Mouse (Mus musculus) spleen, postnatal 36 days (tissue): ENCODE data around the gene Fgf18.

Source experiments
- DNase-seq, 2 experiments: peaks; one replicate each; pipeline ENCODE4 v3.0.0; 2022; ENCODE audit warnings: low spot score in 2 of 2, mixed read lengths in 1 of 2

Gene Fgf18

DNA sequence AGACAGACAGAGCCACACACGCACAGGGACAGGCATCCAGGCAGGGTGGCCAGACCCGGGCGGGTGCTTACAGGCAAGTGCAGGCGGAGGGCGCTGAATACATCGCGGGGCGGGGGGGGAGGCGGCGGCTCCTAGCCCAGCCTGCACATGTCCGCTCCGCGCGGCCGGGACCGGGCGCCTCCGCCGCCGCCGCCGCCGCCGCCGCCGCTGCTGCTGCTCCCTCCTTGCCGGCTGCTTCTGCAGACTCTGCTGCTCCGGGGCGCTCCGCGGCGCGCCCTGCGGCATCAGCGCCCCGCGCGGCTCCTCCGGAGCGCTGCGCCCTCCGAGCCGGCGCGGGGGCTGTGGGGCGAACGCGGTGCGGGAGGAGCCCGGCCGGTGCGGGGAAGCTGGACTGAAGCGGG, at the start of gene Fgf18:
Fgf18 (minus strand) TSS at position 230 of the 401 bp plus-strand sequence.
- DNase-seq, result no peak

DNA sequence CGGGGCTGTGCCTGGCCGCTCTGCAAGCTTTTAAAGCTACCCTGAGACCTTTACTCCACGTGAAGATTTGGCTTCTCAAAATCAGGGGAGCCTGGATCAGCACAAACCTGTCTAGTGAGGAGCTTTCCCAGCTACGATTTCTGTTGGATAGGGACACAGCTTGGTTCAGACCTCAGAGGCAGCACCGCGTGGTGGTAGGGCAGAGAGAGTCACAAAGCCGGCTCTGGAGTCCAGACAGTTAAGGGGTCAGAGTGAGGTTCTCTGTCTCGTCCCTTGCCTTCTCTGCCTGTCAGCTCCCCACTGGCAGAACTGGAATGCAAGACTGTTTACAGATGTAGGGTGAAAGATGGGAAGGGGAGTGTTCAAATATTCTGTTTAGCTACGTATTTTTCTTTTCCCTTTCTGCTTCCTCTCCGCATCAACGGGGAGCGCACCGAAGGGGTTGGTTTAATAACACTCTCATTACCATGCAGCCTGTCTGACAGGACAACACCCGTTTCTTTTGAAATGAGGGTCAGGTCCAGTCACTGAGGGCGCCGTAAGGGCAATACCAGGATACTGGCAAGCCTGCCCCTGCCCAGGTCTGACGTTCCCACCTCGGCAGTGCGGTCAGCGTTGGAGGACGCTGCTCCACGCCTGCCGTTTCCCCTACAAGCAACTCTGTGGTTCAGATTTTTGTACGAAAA, 49.4 kb upstream of the Fgf18 start:
- DNase-seq, result no peak

DNA sequence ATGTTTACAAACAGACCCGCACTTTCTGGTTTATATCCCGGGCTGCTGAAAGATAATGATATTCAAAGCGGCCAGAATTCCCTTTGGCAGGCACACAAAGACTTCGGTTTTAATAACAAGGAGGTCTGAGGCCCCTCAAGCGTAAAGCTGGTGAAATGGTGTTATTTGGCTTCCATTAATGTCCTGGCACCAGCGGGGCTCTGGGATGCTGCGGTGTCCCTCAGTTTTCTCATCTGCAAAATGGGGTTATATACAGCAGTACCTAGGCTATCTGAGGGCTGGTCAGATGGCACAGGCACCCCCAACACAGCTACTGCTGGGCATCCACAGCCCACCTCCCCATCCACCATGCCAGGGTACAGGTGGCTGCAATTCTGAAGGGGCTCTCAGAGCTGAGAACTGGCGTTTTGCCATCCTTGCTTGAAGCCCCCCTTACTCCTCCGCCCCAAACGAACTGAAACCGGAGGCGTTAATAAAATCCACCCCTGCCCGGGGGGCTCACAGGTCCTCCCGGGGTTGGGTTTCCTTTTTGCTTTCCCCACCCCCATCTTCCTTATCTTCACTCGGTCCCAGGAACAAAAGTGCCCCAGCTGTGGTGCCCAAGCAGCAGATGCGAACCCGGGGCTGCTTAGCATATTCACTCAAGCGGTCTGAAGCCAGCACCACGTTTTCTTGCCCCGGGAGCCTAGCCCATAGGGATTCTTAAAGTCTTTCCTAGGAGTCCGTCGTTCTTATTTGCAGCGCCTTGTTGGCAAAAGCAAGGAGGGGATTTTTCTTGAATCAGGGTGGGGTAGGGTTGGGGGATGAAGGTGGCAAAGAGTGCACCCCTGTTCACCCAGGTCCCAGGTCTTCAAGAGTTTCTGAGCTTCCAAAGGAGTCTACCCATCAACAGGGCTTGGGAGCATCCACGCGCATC, 48.6 kb upstream of the Fgf18 start:
- no peak for DNase-seq

DNA sequence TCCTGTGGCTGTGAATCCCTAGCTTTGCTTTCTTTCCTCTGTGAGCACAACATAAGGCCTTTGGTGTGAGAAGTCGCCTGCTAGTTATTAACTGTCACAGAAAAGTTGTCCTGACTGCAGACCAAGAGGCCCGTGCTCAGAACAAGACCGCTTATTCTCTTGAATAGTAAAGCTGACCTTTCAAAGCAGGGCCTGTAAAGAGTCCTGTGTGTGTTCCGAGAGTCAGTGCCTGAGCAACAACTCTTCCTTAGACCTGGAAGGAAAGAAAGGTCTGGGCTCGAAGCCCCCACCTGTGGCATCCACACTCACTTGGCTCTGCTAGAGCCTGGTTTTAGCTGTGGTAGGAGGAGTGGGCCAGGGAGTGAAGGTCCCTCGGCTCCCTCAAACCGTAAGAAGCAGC, 47.9 kb upstream of the Fgf18 start:
- no peak for DNase-seq

DNA sequence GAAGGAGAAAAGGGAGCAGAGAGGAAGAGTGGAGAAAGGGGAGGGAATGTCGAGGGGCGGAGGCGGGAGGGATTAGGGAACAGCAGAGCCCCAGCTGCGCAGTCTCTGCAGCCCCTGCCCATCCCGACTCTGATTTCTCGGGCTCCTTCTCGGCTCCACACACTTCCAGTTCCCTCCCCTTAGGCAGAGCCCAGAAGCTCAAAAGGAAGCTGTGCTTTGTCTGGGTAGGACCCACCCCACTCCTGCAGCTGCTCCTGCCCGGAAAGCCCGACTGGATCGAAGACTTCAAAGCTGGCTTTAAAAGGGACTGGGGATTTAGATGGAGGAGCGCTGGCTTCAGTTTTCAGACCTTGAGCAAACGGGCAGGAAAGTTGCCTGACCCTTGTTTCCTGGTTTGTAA, 46.5 kb upstream of the Fgf18 start:
- DNase-seq, result no peak

DNA sequence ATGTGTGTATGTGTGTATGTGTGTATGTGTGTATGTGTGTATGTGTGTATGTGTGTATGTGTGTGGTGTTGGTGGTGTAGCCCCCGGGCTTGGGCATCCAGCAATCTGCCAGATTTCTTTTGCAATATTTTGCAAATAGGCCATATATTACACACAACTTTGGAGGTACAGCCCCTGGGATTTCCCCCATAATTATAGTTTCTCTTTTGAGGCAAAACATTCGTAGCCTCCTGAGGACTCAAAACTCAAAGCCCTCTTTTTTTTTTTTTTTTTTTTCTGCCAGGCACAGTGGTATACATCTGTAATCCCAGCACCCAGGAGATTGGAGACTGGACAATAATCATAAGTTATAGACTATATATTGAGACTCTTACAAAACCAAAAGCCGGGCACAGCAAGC, 34.6 kb upstream of the Fgf18 start:
- DNase-seq, result no peak

DNA sequence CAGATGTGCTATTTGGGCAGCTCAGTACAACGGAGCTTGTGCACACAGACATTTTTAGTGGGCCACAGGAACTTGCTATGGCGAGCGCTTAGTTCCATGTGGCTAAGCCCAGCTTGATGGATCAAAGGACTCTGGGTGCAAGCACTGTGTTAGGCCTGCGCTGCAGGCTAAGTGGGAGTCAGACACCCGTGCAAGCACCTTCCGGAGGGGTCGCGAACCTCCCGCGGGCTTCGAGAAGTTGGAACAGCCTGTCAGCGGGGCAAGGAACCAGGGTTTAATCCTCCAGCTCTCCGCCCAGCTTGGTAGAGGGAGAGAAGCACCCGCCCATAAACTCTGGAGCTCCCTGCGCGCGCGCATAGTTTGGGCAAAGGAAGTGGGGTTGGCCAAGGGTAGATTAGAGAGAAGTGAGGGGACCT, 33.5 kb upstream of the Fgf18 start:
- no peak for DNase-seq

DNA sequence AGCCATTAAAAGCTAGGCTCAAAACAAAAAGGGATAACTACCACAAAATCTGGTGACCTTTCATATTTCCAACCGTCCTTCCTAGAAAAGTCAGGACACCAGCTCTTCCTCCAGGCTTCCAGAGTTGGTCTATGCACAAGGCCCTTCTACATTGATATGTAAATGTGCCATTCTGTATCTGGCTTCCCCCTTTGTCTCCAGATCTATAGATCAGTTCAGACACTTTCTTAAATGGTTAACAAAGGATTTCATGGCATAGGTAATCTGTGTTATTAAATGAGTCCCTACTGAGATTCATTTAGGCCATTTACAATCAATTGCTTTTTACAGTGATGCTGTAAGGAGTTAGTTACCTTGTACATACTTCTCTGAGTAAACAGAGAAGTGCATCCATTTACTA, 32.6 kb upstream of the Fgf18 start:
- DNase-seq, result no peak

DNA sequence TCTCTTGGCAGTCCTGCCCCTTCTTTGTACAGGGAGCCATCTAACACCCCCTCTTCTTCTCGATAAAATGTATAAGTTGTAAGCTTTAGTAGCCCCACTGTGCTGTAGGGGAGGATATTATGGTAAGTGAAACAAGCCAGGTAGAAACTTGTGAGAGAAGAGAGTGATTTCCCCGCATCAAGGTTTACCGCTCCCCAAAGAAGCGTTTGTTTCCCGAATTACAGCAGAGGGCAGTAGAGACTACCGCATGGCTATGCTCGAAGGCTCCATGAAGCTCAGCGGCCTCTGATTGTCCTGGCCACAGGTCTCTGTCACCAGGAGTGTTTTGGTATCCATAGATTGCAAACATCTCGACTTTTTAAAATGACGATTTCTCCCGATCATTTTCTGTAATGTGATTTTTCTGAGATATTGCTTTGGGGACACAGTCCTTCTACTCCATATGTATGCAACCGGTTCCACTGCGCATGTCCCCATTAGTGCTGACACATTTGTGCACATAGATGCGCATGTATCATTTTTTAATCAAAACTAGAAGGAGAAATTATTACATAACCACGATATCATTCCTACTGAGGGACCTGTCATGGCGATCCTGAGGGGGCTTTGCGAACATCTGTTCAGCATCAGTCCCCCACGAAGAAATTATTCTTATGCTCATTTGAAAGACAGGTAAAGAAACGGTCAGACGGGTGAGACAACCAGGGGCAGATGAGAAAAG, 29.5 kb upstream of the Fgf18 start:
- no peak for DNase-seq

DNA sequence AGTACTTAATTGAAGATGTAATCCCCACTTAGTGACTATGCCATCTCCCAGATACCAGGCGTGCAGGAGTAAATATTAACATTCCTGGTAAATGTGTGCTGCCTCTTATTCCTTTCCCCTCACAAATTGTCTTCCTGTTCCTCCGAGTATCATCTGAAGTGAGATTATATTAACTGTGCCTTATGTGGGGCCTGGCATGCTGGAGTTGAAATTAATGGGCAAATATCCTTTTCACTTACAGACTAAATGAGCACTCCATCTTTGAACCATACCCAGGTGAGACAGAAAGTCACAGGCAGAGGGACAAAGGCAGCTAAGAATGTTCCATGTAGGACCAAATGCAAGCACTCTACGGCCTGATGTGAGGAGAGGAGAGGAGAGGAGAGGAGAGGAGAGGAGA, 28.6 kb upstream of the Fgf18 start:
- DNase-seq, result no peak

DNA sequence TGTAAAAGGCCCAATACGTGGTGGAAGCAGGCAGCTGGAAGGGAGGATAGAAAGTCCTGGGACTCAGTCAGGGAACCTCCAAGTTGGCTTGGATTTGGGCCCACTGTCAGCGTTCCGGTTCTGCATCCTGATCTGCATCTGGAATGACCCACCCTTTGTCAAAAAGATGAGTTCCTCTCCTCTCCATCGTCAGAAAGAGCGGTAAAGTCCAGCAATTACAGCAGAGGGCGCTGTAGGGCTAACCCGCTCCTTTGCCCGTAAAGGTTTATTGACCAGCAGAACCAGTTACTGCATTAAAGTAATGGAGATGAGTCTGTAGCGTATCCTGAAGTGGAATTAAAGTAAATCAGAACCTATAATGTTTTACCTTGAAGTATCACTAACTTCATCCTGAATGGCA, 23.3 kb upstream of the Fgf18 start:
- peak; percentile 6 to 28 for DNase-seq

DNA sequence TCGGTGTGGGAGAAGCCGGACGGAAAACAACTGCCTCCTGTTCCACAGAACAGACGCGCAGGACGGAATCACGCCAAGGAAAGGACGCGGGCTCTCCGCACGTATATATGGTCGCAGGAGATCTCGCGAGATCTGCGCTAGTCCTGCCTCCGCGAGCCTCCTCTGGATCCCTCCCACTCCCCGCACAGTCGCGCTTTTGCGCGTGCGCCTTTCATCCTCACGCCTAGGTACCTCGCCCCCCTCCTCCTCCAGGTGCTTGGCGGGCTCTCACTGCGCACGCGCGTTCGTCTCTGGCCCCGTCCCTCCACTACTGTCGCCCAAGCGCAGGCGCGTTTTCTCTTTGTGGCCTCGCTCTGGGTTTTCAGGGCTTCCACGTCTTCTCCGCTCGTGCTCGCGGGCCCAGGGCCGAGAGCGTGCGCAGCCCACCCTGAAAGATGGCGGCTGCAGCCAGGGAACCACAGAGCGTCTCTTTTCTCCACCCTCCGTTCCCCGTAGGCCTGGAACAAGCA, 15.9 kb upstream of the Fgf18 start, which contains the start of gene Npm1:
Npm1 (minus strand) TSS at position 209 of the 509 bp plus-strand sequence.
- peak; percentile 99 for DNase-seq

DNA sequence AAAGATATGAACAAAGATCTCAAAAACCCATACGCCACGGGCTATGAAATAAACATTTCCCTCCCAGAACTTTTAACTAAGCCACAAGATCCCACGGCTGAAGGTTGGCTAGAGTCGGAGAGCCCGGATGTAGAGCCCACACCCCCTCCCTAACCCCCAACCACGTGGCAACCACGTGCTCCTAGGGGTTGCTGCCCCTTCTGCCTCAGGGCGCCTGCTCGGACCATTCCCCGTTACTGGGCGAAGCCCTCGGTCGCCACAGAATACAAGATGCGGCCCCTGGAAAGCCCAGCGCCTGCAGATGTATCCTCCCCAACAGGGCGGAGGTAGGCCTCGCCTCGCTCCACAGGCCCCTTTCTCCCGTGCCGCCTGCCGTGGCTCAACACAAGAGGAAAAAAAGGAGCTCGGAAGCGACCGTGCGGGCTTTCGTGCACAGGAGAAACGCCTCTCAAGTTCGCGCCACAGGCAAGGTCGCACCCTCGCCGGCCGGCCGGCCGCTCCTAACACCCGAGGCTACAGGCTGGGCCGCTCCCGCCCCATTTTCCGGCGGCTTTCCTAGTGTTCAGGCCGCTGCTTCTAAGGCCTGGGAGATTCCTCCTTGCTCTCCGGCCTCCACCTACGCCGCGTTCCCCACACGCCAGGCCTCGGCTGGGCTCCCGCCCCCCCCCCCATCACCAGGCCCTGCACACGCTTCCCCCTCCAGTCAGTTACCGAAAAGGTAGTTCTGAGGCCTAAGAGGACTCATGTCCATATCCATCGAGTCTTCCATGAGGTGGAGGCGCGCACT, 15.2 kb upstream of the Fgf18 start:
- DNase-seq, result peak; percentile 66

DNA sequence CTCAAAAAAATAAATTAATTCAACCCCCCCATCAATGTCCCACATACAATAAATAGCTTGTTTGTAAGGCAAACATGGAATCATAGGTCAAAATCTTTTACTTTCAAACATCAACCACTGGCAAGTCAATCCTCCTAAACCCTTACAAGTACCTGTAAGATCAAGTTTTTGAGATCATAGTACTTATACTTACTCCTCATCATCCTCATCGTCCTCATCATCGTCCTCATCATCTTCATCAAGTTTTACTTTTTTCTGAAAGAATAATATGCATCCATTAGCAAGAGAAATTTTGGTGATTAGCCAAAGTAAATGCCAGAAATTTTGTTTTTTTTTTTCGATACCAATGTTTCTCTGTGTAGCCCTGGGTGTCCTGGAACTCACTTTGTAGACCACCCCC, 12.5 kb upstream of the Fgf18 start:
- no peak for DNase-seq

DNA sequence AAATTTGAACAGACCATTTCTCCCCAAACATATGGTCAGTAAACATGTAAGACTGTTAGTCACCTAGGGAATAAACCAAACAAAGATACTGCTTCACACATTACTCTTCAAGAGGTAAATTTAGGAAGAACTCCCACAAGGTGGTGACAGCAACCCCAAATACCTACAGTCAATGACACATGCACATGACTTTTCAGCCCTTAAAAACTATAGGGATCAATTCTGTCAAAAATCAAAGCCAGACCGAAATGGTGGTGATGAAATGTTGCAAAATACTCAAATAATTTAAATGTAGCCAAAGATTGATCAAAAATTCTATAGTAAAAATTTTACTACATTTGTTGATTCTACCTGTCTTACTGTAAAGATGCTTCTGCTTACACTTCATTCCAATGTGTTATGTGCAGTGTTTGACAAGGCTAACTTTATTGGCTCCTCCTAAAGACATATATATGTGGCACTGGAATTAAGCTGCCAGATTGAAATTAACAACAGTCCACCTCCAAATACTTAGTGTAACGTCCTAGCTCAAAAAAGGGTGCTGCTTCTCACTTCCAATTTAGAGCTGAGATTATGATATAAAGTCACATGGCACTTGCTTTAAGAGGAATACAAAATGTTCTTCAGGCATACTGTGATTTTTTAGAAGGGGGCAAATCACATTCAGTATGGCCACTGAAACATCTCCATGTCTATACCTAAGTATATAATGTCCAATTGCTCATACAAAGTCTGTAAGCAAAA, 10.4 kb upstream of the Fgf18 start:
- no peak for DNase-seq

DNA sequence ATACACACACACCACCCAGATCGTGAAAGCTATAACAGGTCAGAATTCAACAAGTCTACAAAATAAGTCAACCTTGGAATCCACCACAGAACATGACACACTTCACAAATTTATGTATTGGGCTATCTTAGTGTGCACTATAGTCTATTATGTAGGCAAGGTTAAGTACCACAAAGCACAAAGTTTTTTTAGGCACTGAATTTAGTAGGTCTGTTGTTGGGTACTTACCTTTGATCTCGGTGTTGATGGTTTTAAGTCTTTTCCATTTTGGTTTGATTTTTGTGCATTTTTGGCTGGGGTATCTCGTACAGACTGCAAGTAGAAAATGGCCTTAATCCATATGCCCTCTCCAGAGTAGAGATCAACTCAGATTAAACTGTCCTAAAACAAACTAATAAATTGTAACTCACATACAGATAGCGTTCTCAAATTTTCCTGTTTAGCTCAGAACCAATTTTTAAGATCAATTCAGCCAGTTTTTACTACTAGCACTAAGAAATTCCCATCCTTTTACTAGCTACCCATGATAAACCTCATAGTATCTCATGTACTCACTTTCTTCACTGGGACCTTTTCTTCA, 9.3 kb upstream of the Fgf18 start:
- no peak for DNase-seq

DNA sequence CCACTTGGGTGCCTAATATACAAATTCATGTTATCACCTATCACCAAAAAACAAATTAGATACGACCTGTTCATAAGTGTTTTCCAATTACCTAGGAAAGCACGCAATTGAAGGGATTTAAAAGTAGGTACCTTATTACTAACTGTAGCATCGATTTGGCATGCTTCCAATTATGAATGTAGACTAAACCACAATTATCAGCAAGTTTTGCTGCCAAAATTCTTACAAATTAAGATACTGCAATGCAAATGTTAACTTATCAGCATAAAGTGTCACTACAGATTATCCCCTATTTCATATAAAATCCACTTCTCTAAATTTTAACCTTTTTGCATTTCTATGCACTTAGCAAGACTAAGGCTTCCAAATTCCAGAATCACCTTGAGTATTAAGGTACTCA, 7.3 kb upstream of the Fgf18 start:
- no peak for DNase-seq

DNA sequence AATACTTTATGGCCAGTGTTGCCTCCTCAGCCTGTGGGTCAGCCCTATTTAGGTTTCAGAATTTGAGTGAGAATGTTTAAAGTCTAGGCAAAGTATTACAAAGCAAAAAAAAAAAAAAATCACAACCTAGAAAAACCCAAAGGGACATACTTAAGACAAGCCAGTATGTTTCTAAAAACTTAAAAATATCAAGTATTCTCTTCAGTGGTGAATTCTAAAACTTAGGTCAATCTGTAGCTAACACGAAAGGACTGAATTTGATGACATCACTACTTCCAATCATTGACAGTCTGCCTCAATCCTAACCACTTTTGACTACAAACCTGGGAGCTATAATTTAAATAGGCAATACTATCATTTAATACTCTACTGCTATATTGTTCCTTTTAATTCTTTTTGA, 5.8 kb upstream of the Fgf18 start:
- no peak for DNase-seq

DNA sequence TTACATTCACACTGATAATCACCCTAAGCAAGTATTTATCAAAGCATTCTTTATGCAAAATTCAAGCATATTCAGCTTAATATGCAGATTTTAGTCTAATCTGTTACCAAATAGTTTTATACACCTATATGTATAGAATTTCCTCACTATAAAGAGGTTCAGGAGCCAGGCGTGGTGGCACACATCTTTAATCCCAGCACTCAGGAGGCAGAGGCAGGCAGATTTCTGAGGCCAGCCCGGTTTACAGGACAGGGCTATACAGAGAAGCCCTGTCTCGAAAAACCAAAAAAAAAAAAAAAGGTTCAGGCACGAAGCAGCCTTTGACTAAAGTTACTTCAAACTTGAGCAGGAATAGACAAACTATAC, 4.6 kb upstream of the Fgf18 start:
- DNase-seq, result no peak

DNA sequence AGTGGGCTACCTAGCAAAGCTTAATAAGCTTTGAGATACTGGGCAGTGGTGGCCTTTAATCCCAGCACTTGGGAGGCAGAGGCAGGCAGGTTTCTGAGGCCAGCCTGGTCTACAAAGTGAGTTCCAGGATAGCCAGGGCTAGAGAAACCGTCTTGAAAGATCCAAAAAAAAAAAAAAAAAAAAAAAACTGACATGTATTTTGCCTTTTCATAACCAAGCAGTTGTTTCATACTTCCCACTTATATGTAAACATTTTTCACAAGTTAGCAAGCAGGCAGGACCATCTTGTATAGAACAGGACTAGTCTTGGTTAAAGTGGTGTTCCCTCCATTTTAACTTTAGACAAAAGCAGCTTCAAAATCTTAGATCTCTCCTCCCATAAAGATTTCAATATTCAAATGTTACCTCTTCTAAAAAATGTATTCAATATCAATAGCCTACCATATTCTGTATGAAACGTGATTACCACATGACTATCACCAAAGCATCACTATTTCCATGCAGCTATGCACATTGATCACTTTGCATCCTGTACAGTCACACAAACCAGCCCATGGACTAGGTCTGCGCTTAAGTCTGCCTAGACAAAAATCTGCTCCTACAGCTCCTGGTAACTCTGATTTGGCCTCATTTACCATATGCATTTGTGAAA, 4.1 kb upstream of the Fgf18 start:
- DNase-seq, result no peak
